Mouse (Mus musculus): ENCODE measurements around the gene Man2a2. TPM values are rescaled to one million over a fixed set of nuclear protein-coding genes. Genes with fewer than 3 reads are reported as not detected.
A peak's percentile ranks its signal among the peaks of the same experiment; 100 is the strongest.

The Man2a2 gene
- 100 to 1,000 TPM; 139 to 157 TPM for total RNA-seq (2021)
- long read RNA-seq, experiment 1, full-length matches to known transcripts: 4 of 46 reads
- long read RNA-seq, experiment 1, partial matches to known transcripts: 7 of 46 reads
- long read RNA-seq, experiment 1, other reads (novel, unspliced or antisense): 35 of 46 reads
- long read RNA-seq, experiment 2, full-length matches to known transcripts: 3 of 56 reads
- long read RNA-seq, experiment 2, partial matches to known transcripts: 15 of 56 reads
- long read RNA-seq, experiment 2, other reads (novel, unspliced or antisense): 38 of 56 reads

DNA sequence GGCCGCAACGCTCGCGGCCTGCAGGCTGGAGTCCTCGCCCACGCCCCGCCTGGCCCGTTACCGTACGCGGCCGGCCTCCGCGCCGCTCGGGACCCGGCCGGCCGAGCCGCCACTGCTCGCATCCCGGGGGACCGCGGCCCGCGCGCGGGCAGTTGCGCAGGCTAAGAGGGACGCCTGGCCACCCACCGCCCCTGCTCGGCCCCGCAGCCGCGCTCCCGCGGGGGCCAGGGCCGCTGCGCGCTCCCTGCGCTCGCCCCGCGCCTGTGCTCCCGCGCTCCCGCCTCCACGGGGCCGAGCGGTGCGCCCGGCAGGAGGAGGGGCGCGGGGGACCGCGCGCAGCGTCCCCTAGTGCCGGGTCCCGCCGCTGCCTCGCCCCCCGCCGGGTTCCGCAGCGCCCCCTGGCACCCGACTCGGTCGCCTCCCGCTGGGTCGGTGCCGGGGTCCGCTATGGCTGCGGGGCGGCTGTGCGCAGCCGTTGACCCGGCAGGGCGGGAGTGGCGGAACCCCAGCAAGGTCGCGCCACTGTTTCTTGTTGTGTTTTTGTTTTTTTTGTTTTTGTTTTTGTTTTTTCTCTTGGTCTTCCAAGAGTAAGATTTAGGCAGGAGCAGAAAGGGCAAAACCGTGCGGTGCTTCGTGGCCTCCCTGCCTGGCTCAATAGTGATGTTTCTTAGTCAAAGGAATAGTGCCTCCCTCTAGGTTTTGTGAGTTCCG lies at the start of gene Man2a2:
Gene Man2a2, minus strand, starts transcription at position 335 of the 711 bp plus-strand sequence.
- DNase-seq: peak; percentile 69 to 72
- intact Hi-C loops (cut with DNase I): loop anchor here (1.0 to 5.0 kb wide), 2 partner anchors 31 to 229 kb away; no protein-coding TSS in a partner anchor

DNA sequence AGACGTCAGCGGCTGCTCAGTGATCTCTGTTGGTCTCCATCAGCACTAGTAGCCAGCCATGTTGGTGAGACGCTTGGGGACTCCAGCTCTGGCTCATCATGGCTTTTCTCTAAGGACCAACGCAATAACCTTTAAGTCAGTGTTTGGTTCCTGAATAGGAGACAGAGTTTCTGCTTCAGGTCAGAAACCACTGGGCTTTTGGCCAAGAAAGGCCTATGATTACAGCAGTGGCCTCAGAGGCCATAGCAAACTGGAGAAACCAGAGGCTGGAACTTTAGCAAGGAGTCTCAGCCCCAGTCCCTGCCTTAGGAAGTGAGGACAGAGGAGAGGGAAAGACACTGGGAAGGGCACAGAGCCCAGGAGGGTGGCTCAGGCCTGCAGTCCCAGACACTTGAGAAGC lies 49.4 kb upstream of the Man2a2 start:
- intact Hi-C loops (cut with DNase I): no loop called here
- DNase-seq: no peak

DNA sequence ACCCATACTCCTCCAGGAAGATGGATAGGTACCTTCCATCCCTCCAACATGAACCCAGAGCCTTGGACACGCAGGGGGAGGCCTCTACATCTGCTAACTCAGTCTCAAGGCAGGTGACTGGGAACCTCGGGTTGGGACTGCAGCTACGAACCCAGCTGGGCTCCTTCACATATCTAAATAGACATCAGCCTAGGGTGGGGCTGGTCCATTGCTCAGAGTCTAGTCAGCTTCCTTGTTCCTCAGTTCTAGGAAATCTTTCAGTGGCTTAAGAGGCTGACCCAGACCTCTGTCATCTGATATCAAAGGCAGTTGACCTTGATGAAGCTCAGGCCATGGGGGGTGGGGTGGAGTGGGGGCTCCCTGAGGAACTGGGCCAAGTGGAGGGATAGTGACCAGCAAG lies 48.1 kb upstream of the Man2a2 start:
- DNase-seq: no peak
- intact Hi-C loops (cut with DNase I): no loop called here

DNA sequence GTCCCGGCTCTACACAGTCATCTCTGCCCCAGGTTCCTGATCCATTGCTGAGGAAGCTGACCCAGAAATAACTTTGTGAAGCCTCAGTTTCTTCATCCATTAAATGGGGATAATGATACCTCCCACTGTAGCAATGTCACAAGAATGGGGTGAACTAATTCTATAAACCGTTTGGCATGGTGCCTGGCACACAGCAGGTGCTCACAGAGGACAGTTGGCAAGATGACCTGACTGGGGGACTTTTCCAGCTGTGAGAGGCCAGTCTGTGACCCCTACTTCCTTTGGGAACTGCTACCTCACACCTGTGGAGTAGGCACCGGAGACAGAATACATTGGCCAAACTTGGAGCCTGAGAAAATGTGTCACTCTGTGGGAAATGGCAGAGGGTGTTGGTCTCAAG lies 46.9 kb upstream of the Man2a2 start:
- intact Hi-C loops (cut with DNase I): no loop called here
- no peak for DNase-seq

DNA sequence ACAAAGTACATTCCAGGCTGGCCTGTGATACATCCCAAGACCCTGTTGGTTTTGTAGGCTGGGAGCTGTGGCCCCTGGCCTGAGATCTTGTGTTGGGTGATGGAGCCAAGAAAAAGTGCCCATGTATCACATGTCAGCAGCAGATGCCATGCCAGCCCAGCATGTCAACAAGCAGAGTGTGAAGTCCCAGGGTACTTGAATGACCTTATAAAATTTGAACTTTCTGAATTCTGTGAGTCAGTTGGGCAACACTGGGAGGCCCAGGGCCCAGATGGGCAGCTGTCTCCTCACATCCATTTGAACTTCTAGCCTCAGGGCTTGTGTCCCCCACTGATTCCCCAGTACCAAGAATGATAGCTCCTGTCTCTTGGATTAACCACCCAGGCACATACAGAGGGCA lies 46.4 kb upstream of the Man2a2 start:
- no peak for DNase-seq
- intact Hi-C loops (cut with DNase I): no loop called here

DNA sequence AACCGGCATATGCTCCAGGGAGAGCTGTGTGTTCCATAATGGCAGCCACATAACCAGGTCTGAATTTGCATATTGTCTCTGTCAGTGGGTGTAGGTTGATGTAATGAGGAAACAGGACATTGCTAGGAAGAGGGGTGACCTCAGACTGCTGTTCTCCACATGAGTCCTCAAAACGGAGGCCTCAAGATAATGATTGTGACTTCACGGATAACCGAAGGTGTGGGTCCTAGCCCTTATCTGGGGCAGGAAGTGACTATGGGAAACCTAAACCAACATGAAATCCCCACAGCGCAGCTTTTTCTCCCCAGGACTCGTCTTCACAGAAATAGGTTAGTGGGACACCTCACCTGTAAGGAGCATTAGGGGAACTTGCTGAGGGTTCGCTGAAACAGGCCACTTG lies 45.8 kb upstream of the Man2a2 start:
- intact Hi-C loops (cut with DNase I): no loop called here
- DNase-seq: no peak

DNA sequence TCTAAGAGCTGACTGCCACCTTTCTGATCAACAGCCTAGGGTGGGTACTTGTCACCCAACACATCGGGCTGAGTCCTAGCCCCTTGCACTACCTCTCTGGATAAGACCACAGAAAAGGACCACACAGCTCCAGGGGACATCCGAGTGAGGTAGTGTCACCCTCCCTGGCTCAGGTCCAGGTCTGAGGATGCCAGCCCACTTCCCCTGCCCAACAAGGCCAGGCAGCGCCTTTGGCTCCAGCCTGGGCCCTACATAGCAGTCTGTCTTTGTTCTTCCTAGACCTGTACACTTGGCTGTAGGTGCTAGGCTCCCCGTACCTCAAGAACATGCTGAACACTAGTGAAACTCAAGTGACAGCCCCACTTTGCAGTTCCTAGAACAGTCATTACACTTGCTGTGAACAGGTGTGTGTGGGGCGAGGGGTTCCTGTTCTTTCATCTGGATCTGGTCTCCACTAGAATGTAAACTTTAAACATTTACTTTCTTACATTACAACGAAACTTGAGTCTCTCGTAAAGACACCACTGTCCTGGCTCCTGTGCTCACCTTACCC lies 43.2 kb upstream of the Man2a2 start:
- intact Hi-C loops (cut with DNase I): no loop called here
- DNase-seq: no peak

DNA sequence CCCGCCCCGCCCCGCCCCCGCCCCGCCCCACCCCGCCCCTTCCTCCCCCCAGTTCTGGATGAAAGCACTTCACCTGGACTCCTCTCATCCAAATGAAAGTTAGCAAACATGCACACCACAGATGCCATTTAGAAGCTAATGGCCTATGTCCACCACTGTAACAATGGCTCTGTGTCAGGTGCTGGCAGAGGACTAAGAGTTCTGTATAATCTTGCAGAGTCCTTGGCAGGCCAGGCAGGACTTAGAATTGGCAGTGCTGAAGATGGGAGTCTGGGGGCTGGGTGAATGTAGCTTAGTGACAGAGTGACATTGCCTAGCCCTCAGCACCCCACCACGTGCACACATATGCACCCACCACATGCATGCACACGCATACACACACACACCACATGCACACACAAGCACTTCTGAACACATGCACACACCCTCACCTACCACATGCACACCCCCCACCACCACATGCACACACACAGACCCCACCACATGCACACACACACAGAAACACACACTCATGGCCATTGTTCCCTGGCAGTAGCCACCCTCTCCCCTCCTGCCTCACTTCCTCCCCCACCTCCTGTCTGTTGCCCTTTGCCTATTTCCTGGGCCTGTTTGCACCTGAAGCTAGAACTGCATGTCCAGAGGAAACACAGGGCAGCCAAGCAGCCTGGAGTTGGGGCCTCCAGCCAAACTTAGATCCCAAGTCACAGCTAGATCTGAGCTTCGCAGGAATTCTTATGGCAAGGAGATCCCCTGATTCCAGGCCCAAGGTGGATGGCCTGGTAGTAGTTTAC lies 42.5 kb upstream of the Man2a2 start:
- no peak for DNase-seq
- intact Hi-C loops (cut with DNase I): no loop called here

DNA sequence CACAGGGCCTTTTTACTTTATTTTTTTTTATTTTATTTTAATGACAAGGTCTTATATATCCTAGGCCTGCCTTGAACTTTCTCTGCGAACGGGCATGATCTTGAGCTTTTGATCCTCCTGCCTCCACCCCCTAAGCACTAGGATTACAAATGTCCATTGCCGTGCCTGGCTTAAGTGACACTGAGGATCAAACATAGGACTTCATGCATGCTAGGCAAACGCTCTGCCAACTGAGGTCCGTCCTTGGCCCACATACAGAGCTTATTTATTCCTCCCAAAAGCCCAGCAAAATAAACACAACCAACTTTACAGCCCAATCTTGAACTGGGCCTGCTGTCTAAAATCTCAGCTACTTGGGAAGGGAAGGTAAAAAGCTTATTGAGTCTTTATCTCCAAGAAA lies 41.6 kb upstream of the Man2a2 start:
- DNase-seq: no peak
- intact Hi-C loops (cut with DNase I): no loop called here

DNA sequence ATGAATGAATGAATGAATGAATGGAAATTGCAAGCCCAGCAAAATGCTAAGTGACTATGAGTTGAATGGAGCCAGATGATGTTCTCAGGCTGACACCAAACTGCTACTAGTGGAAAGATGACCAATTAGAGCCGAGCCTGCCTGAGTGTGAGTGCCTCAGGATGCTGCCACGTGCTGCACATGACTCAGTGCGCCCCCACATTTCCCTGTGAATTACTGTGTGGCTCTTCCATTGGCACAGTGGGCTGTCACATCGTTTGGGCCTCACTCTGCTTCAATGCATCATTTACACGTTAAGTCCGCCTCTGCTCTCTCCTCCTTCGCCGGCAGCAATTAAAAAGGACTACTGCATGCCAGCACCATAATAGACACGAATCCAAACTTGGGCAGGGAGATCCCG lies 41.1 kb upstream of the Man2a2 start:
- intact Hi-C loops (cut with DNase I): no loop called here
- DNase-seq: no peak

DNA sequence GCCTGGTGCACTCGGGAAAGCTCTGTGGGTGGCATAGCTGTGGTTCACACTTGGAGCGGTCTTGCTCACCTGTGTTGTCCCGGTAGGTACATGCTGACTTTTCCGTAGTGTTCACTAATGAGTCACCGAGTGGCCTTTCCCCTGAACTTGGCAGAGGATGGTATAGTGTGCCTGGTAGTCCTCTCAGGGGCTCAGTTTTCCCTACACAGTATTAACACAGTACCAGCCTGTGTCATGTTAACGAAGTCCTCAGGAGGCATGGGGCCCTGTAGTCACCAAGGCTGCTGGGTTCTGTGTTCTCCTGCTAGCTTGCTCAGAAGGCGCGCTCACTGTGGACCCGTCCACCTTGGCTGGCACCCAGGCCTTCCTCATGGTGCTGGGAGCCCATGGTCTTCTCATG lies 39.2 kb upstream of the Man2a2 start:
- intact Hi-C loops (cut with DNase I): no loop called here
- no peak for DNase-seq

DNA sequence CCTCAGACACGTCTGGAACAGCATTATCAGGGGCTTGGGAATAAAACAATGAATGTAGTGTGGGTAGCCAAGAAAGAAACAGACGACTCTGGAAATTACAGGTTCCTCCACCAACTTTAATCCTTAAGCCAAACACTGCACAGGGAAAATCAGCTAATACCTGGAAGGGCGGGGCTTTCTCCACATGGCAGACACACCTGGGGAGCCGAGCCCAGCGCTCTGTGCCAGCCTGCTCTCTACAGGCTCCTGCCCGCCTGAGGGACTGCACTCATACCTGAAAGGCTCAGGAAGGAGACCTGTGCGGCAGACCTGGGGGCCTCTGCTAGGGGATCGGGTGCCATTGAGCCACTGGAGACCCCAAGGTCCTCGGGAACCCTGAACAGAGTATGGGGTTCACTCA lies 36.5 kb upstream of the Man2a2 start:
- no peak for DNase-seq
- intact Hi-C loops (cut with DNase I): no loop called here

DNA sequence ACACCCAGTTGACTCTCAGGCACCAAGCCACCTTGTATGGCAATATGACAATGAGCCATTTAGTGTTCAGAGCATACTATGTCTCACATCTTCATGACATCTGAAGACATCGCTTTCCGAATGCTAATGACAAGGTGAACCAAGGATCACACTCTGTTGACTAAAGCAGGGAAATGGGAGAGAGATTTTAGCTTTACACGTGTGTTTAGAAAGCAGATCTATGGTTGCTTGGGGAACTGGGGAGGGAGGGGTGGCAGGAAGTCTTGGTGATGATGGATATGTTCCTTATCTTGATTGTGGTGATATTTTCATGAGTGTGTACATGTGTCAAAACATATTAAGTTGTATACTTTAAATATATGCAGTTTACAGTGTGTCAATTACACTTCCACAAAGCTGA lies 35.0 kb upstream of the Man2a2 start:
- intact Hi-C loops (cut with DNase I): no loop called here
- no peak for DNase-seq

DNA sequence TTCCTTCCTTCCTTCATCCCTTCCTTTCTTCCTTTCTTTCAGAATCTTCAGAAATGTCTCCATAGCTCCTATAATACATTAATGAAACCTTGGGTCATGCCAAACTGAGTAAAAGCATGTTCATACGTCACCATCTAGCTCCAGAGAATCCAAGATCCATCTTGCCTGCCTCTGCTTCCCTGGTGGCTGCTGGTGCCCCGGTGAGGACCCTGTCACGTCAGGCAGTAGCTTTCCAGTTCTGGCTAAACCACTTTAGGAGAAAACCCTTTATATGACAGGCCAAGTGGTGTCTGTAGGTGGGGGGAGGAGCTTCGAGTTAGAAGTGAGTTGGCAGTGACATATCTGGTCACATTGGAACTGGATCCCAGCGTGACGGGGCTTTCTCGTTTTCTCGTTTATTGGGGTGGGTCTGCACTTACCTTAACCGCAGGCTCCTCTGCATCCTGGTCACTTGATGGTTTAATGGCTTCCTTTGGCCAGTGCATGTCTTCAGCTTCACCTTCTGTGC lies 34.1 kb upstream of the Man2a2 start, which contains the start of gene Furin:
Gene Furin, minus strand, starts transcription at position 249 of the 508 bp plus-strand sequence.
- DNase-seq: no peak
- intact Hi-C loops (cut with DNase I): no loop called here

DNA sequence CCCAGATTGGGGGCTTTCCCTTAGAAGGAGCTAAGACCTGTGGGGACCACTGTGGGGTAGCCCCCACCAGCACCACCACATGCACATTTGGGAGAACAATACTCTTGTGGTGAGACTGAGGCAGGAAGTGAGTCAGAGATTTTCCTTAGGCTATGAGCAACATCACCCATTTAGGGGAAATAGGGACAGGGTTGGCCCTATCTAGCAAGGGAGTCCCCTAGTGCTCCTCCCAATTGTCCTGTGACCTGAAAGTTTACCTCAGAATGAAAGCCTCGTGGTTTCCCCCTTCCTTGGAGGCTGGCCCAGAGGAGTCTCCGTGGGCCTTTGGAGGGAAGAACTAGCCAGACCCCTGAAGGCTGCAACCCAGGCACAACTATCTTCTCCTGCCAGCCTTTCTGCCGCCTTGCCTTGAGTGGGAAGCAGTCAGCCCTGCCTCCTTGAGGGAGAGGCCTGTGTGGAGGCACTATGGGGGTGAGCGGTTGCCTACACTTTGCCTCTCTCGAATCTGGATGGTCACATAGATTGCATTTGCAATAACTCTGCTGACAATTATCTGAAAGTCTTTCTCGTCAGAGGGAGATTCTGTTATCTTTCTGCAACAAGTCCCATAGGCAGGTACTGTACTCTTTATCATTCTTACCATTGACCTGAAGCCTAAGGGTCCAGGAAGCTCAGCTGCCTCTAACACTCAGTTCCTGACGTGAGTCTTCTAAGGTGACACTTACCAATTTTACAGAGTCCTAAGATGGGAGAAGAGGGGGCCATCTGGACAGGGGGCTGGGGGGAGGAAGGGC lies 33.1 kb upstream of the Man2a2 start:
- no peak for DNase-seq
- intact Hi-C loops (cut with DNase I): loop anchor here (5.0 kb wide), 1 partner anchor 43 kb away; no protein-coding TSS in a partner anchor

DNA sequence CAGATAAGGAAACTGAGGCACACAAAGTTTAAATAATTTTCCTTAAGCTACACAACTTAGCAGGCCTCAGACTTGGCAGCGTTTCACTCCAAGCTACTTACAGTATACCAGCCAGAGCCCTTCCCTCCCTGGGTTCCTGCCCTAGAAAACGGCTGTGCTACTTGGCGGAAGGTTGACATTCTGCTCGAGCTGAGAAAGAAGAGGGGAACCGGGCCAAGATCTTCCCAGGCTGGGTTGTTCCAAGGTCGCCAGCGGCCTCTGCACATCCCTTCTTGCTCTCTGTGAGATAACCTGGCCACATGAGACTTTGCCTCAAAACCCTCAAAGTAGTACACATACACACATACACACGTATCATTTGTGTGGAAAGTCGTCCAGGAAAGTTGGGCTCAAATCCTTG lies 32.4 kb upstream of the Man2a2 start:
- intact Hi-C loops (cut with DNase I): loop anchor here (5.0 kb wide), 1 partner anchor 44 kb away; no protein-coding TSS in a partner anchor
- DNase-seq: peak; percentile 61 to 80

DNA sequence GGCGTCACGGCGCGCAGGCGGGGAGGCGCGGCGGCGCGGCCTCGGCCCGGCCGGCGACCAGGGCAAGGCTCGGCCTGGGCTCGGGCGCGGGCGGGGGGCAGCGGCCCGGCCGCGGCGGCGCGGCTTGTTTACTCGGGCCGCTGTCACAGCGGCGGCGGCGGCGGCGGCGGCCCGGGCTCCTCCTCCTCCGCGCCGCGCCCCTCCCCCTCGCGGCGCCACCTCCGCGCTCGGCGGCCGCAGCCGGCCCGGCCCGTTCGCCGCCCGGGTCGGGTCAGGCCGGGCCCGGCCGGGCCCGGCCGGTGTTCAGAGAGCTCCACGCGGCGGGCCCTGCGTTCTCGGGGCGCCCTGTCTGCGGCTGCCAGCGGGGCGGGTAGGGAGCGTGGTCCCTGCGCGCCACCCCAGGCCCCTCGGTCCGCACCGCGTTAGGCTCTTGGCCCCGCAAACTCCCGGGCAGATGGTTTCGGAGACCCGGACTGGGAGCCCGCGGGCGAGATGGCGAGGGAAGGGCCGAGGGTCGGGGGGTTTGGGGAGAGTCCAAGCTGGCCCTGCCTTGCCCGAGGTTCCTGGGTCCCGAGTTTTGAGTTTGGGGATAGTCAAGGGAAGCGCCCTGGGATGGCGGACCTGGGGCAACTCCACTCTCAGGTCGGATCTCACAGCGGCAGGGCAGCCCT lies 31.6 kb upstream of the Man2a2 start:
- peak; percentile 54 to 65 for DNase-seq
- intact Hi-C loops (cut with DNase I): loop anchor here (5.0 kb wide), 1 partner anchor 45 kb away; no protein-coding TSS in a partner anchor

DNA sequence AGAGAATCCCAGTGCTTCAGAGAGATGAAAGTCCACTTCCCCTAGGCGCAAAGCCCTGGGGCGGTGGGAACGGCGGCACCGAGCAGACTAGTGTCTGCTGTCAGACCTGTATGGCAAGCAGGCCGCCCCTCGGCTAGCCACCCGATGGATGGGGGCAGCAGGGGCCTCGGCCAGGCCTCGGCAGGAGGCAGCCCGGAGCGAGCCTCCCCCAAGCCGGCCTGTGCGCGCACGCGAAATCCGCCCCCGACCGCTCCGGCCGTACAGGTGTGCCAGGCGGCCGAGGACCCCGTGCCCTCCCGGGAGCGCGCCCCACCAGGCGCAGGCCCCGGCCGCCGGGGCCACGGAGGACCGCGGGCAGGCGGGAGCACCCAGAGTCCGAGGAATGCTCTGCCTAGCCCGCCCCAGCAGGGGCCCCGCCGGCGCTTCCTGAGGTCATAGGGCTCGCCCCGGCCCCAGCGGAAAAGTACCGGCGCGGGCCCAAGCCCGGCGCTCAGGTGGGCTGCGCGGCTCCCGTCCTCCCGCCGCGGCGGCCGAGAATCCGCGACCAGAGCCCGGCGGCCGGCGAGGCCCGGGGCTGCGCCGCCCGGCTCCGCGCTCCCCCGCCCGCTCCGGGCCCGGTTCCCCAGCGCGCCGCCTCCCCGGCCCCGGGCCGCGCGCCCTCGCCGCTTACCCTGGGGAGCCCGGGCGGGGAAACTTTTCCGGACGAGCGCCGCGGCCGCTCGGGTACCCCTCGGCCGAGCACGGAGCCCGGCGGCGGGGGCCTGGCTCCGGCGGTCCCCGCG lies 30.9 kb upstream of the Man2a2 start:
- peak in 1 of 2 experiments; percentile 46 for DNase-seq
- intact Hi-C loops (cut with DNase I): loop anchor here (5.0 kb wide), 1 partner anchor 45 kb away; no protein-coding TSS in a partner anchor
